Mouse (Mus musculus): ENCODE data around the gene Eppin.
"Not testable (repeated sequence)": the region's sequence is repeated elsewhere in the genome, so short reads cannot be mapped to it uniquely, and the experiment has no call there.

- not testable (repeated sequence) for TF ChIP-seq CTCF (IDR thresholded peaks at IDR 0.05; ENCODE audit: low read depth, low read length); POLR2A (IDR thresholded peaks at IDR 0.05; ENCODE audit: extremely low read depth, insufficient read depth, low read length)
These were observed 20.0 kb downstream of the Eppin start, which contains the start of gene Spint3 for GRCm38 (mm10) chr2:164573359-164573758.

Measured in liver, adult 2 months (tissue).